Mouse (Mus musculus): ENCODE measurements around the gene Gm609. TPM values are rescaled to one million over a fixed set of nuclear protein-coding genes. Genes with fewer than 3 reads are reported as not detected.
"Not testable (repeated sequence)": the region's sequence is repeated elsewhere in the genome, so short reads cannot be mapped to it uniquely, and the experiment has no call there.

Gene Gm609
- total RNA-seq (2022): under 1 TPM in 3 of 4 experiments, not detected in 1; 0.21 to 0.28 (median 0.24) TPM

GRCm38 (mm10) chr16:45492927-45493326 lies at the start of gene Gm609:
Gm609 (minus strand) TSS chr16:45492969.
- no peak for DNase-seq

GRCm38 (mm10) chr16:45542108-45542507 lies 49.3 kb upstream of the Gm609 start:
- no peak for DNase-seq

- DNase-seq: not testable (repeated sequence)
These were observed 45.6 kb upstream of the Gm609 start for GRCm38 (mm10) chr16:45538342-45538741.

- DNase-seq: no peak
These were observed 42.2 kb upstream of the Gm609 start, which contains the start of gene Slc9c1 for GRCm38 (mm10) chr16:45535009-45535408. Slc9c1 (plus strand) TSS chr16:45535309.

- DNase-seq: no peak
These were observed 39.2 kb upstream of the Gm609 start, which contains the start of gene Gm17783 for GRCm38 (mm10) chr16:45531950-45532349. Gm17783 (minus strand) TSS chr16:45532050.

GRCm38 (mm10) chr16:45525551-45525950 lies 32.8 kb upstream of the Gm609 start:
- DNase-seq: no peak

- no peak for DNase-seq
These were observed 2.6 kb upstream of the Gm609 start for GRCm38 (mm10) chr16:45495326-45495725.

GRCm38 (mm10) chr16:45476991-45477390 lies 15.8 kb downstream of the Gm609 start:
- no peak for DNase-seq

GRCm38 (mm10) chr16:45471836-45472235 lies 20.9 kb downstream of the Gm609 start:
- DNase-seq: not testable (repeated sequence)

GRCm38 (mm10) chr16:45454762-45455161 lies 38.0 kb downstream of the Gm609 start:
- DNase-seq: no peak

- no peak for DNase-seq
These were observed 55.5 kb downstream of the Gm609 start for GRCm38 (mm10) chr16:45437230-45437739.

GRCm38 (mm10) chr16:45435591-45435990 lies 57.2 kb downstream of the Gm609 start:
- no peak for DNase-seq

- no peak for DNase-seq
These were observed 65.1 kb downstream of the Gm609 start for GRCm38 (mm10) chr16:45427651-45428050.

GRCm38 (mm10) chr16:45413497-45413896 lies 79.3 kb downstream of the Gm609 start:
- DNase-seq: no peak

GRCm38 (mm10) chr16:45409064-45409446 lies 83.7 kb downstream of the Gm609 start:
- not testable (repeated sequence) for DNase-seq

- peak; percentile 28 for DNase-seq
These were observed 84.2 kb downstream of the Gm609 start, which contains the start of gene Cd200 for GRCm38 (mm10) chr16:45408425-45409063. Cd200 (minus strand) TSS chr16:45409053.

- no peak for DNase-seq
These were observed 84.9 kb downstream of the Gm609 start for GRCm38 (mm10) chr16:45407645-45408400.

- DNase-seq: no peak
These were observed 85.7 kb downstream of the Gm609 start for GRCm38 (mm10) chr16:45407091-45407490.

- DNase-seq: no peak
These were observed 89.8 kb downstream of the Gm609 start for GRCm38 (mm10) chr16:45402951-45403350.

GRCm38 (mm10) chr16:45402036-45402435 lies 90.7 kb downstream of the Gm609 start:
- no peak for DNase-seq

- no peak for DNase-seq
These were observed 92.7 kb downstream of the Gm609 start for GRCm38 (mm10) chr16:45399947-45400555.

GRCm38 (mm10) chr16:45399411-45399810 lies 93.4 kb downstream of the Gm609 start:
- no peak for DNase-seq

GRCm38 (mm10) chr16:45397440-45397839 lies 95.3 kb downstream of the Gm609 start:
- no peak for DNase-seq

Measured in adrenal gland, adult 8-10 months (tissue).